Mouse (Mus musculus) megakaryocyte, embryonic 14.5 days (primary cell): ENCODE data around the gene Tprg.

Experiments
- FLI1 ChIP-seq: IDR thresholded peaks from 2 replicates; pipeline ENCODE4 v1.6.1; 2012; ENCODE audit warnings: low read length, inconsistent platforms, mixed read lengths
- GATA1 ChIP-seq: IDR thresholded peaks from 3 replicates; pipeline ENCODE4 v1.6.1; 2012; ENCODE audit warnings: mixed read lengths, low read length, inconsistent platforms, borderline replicate concordance

GRCm38 (mm10) chr16:25468662-25469061 lies 182.0 kb downstream of the Tprg start:
- TF ChIP-seq GATA1: no peak
- TF ChIP-seq FLI1: no peak
